Mouse (Mus musculus) CH12.LX (cell line): Measurements from ENCODE around the gene Edn2. TPM values are rescaled to one million over a fixed set of nuclear protein-coding genes. Genes with fewer than 3 reads are reported as not detected.

Experiments
- DNase-seq: peaks from one replicate; pipeline ENCODE4 v3.0.0-alpha.2; 2013; ENCODE audit errors: extremely low read depth
- H3K27ac ChIP-seq: 2 replicates; pipeline ENCODE4 v1.5.1; 2012; ENCODE audit warnings: low read depth, mild to moderate bottlenecking, control low read depth, moderate library complexity; ENCODE audit not compliant: insufficient read depth
- H3K27me3 ChIP-seq: replicated peaks from 2 replicates; pipeline ENCODE3; 2012; ENCODE audit warnings: inconsistent platforms
- H3K36me3 ChIP-seq, 2 experiments: replicated peaks in 1 of 2; 2 replicates each; pipeline versions ENCODE3 to v1.6.1; 2012; ENCODE audit warnings: inconsistent platforms in 1 of 2, low read length in 1 of 2, mild to moderate bottlenecking in 1 of 2, mixed read lengths in 1 of 2, moderate library complexity in 1 of 2; ENCODE audit not compliant: control insufficient read depth in 1 of 2, insufficient read depth in 1 of 2
- H3K4me1 ChIP-seq, 2 experiments: 2 replicates each; pipeline ENCODE4 v1.6.1; 2012; ENCODE audit warnings: inconsistent platforms in 1 of 2, moderate library complexity in 1 of 2; ENCODE audit not compliant: insufficient read depth in 2 of 2, control insufficient read depth in 1 of 2
- H3K4me2 ChIP-seq: 2 replicates; pipeline ENCODE4 v1.6.1; 2012; ENCODE audit warnings: low read depth, mild to moderate bottlenecking, control low read depth; ENCODE audit not compliant: poor library complexity, insufficient read depth, severe bottlenecking
- H3K4me3 ChIP-seq, 3 experiments: fragments of 150-350 bp in 1 of 3; sonication (generic) in 1 of 3; replicated peaks in 1 of 3; 2 replicates each; pipeline versions ENCODE3 to v1.5.1; 2011 to 2012; ENCODE audit warnings: low read depth in 2 of 3, low read length in 2 of 3, mild to moderate bottlenecking in 2 of 3, moderate library complexity in 2 of 3, control low read depth in 1 of 3, improper control_type of control experiment in 1 of 3, inconsistent platforms in 1 of 3, mixed read lengths in 1 of 3; ENCODE audit not compliant: poor library complexity in 1 of 3
- H3K79me2 ChIP-seq: replicated peaks from 2 replicates; pipeline ENCODE4 v1.6.1; 2012; ENCODE audit warnings: mild to moderate bottlenecking, moderate library complexity; ENCODE audit not compliant: control insufficient read depth, poor library complexity, insufficient read depth, severe bottlenecking; ENCODE audit errors: extremely low read depth
- H3K9ac ChIP-seq: 2 replicates; pipeline ENCODE4 v1.6.1; 2012; ENCODE audit warnings: low read depth, mild to moderate bottlenecking, control low read depth, moderate library complexity; ENCODE audit not compliant: insufficient read depth
- H3K9me3 ChIP-seq: replicated peaks from 2 replicates; pipeline ENCODE3; 2012; ENCODE audit warnings: low read length, inconsistent platforms, mixed read lengths
- BHLHE40 ChIP-seq: IDR thresholded peaks from 2 replicates; pipeline ENCODE4 v1.6.1; 2011; ENCODE audit warnings: mild to moderate bottlenecking, low read depth, low read length, improper control_type of control experiment
- CHD2 ChIP-seq: IDR thresholded peaks from 2 replicates; pipeline ENCODE4 v1.6.1; 2011; ENCODE audit warnings: low read length, improper control_type of control experiment
- E2F4 ChIP-seq: IDR thresholded peaks from 2 replicates; pipeline ENCODE4 v1.6.1; 2011; ENCODE audit warnings: low read depth, low read length, improper control_type of control experiment; ENCODE audit not compliant: insufficient replicate concordance
- ETS1 ChIP-seq: conservative IDR thresholded peaks from 2 replicates; pipeline ENCODE4 v1.6.1; 2012; ENCODE audit warnings: low read depth, mild to moderate bottlenecking, inconsistent platforms, low read length, improper control_type of control experiment, moderate library complexity
- GABPA ChIP-seq: IDR thresholded peaks from 2 replicates; pipeline ENCODE4 v1.6.1; 2012; ENCODE audit warnings: low read depth, low read length, improper control_type of control experiment, inconsistent platforms; ENCODE audit not compliant: insufficient replicate concordance
- JUND ChIP-seq: conservative IDR thresholded peaks from 2 replicates; pipeline ENCODE4 v1.6.1; 2011; ENCODE audit warnings: low read depth, low read length, improper control_type of control experiment
- KAT2A ChIP-seq: IDR thresholded peaks from 2 replicates; pipeline ENCODE4 v1.6.1; 2012; ENCODE audit warnings: low read length, improper control_type of control experiment, inconsistent platforms; ENCODE audit not compliant: insufficient replicate concordance
- MAZ ChIP-seq: IDR thresholded peaks from 2 replicates; pipeline ENCODE4 v1.6.1; 2012; ENCODE audit warnings: low read depth, mild to moderate bottlenecking, inconsistent platforms, low read length, improper control_type of control experiment, moderate library complexity
- MXI1 ChIP-seq: IDR thresholded peaks from 2 replicates; pipeline ENCODE4 v1.6.1; 2011; ENCODE audit warnings: mild to moderate bottlenecking, low read depth, low read length, improper control_type of control experiment
- MYC ChIP-seq: IDR thresholded peaks from 2 replicates; pipeline ENCODE4 v1.6.1; 2011; ENCODE audit warnings: low read depth, mild to moderate bottlenecking, improper control_type of control experiment, low read length
- NRF1 ChIP-seq: IDR thresholded peaks from 2 replicates; pipeline ENCODE4 v1.6.1; 2014; ENCODE audit warnings: low read depth, mild to moderate bottlenecking, inconsistent platforms, low read length, improper control_type of control experiment, moderate library complexity
- PAX5 ChIP-seq: IDR thresholded peaks from 2 replicates; pipeline ENCODE4 v1.6.1; 2012; ENCODE audit warnings: low read length, inconsistent platforms, mixed read lengths
- POLR2A ChIP-seq: IDR thresholded peaks from 2 replicates; pipeline ENCODE4 v1.6.1; 2011; ENCODE audit warnings: low read depth, mild to moderate bottlenecking, improper control_type of control experiment, low read length
- RAD21 ChIP-seq: IDR thresholded peaks from 2 replicates; pipeline ENCODE4 v1.6.1; 2011; ENCODE audit warnings: low read depth, mild to moderate bottlenecking, low read length, improper control_type of control experiment, moderate library complexity
- RCOR1 ChIP-seq: conservative IDR thresholded peaks from 2 replicates; pipeline ENCODE4 v1.6.1; 2012; ENCODE audit warnings: low read depth, mild to moderate bottlenecking, inconsistent platforms, low read length, improper control_type of control experiment
- UBTF ChIP-seq: IDR thresholded peaks from 2 replicates; pipeline ENCODE4 v1.6.1; 2012; ENCODE audit warnings: low read depth, mild to moderate bottlenecking, inconsistent platforms, low read length, improper control_type of control experiment, moderate library complexity
- USF1 ChIP-seq: IDR thresholded peaks from 2 replicates; pipeline ENCODE4 v1.6.1; 2014; ENCODE audit warnings: low read depth, mild to moderate bottlenecking, inconsistent platforms, low read length, improper control_type of control experiment
- USF2 ChIP-seq: conservative IDR thresholded peaks from 2 replicates; pipeline ENCODE4 v1.6.1; 2011; ENCODE audit warnings: low read depth, low read length, improper control_type of control experiment
- ZC3H11A ChIP-seq: IDR thresholded peaks from 2 replicates; pipeline ENCODE4 v1.6.1; 2012; ENCODE audit warnings: low read depth, mild to moderate bottlenecking, inconsistent platforms, low read length, improper control_type of control experiment
- ZKSCAN1 ChIP-seq: IDR thresholded peaks from 2 replicates; pipeline ENCODE4 v1.6.1; 2012; ENCODE audit warnings: low read depth, inconsistent platforms, low read length, improper control_type of control experiment, borderline replicate concordance
- dilution Hi-C: fragments of 300-500 bp; cut with MboI; formaldehyde crosslinking; loops from 2 replicates; pipeline ENCODE4 v1.14.3; 2020; ENCODE audit warnings: low sequenced_read_pairs; ENCODE audit not compliant: extremely low pct_unique_long_range_greater_than_20kb, extremely low pct_ligation_motif_present
- in situ Hi-C: fragments of 300-500 bp; cut with MboI; formaldehyde crosslinking; loops from 3 replicates; pipeline ENCODE4 v1.14.3; 2019; ENCODE audit warnings: low sequenced_read_pairs, low pct_ligation_motif_present, low pct_unique_long_range_greater_than_20kb, mixed read lengths
- polyA plus RNA-seq: library from polyadenylated mRNA; unstranded; fragments of >175 nt; gene quantifications from 2 replicates; pipeline ENCODE4 v1.2.1, GENCODE M21; 2012; ENCODE audit warnings: low read depth; ENCODE audit not compliant: insufficient read length
- total RNA-seq, 2 experiments: library from RNA; depleted of rRNA; stranded (reverse); fragments of 300-350 nt in 1 of 2; fragments of >200 nt in 1 of 2; gene quantifications; 2 replicates each; pipeline ENCODE4 v1.2.3; 2012 to 2014

Edn2 gene
- total and polyA plus RNA-seq, 3 experiments = not detected

GRCm38 (mm10) chr4:120191987-120192386 is 31.0 kb downstream of the Edn2 start:
- Histone ChIP-seq H3K27ac (no peak overlapping the region), H3K79me2 (no peaks in the 10 kb centered on the region), H3K36me3 (no peaks in the 10 kb centered on the region), H3K27me3 (peaks cover 42% of the 10 kb centered on the region), H3K9ac (no peak overlapping the region), H3K4me2 (no peak overlapping the region), H3K4me1 (peaks cover 14 to 40% of the 10 kb centered on the region in 2 experiments), H3K9me3 (no peaks in the 10 kb centered on the region), H3K4me3 (no peak overlapping the region)
- in situ Hi-C loops (no loop called here), dilution Hi-C loops (no loop called here)
- TF ChIP-seq USF2 (no peak), GABPA (no peak), ZKSCAN1 (no peak), BHLHE40 (no peak), CHD2 (no peak), RAD21 (no peak), MXI1 (no peak), UBTF (no peak), PAX5 (no peak), E2F4 (no peak), USF1 (no peak), ETS1 (no peak), NRF1 (no peak), MAZ (no peak), KAT2A (no peak), RCOR1 (no peak)
- no peak for DNase-seq

- H3K9me3 ChIP-seq = no peaks in the 10 kb centered on the region
- H3K4me3 ChIP-seq = no peak overlapping the region
- peaks cover 46% of the 10 kb centered on the region for H3K27me3 ChIP-seq
- no peaks in the 10 kb centered on the region for H3K79me2 ChIP-seq
- in situ Hi-C loops = no loop called here
- H3K4me1 ChIP-seq = peaks cover 14 to 34% of the 10 kb centered on the region in 2 experiments
- H3K4me2 ChIP-seq = no peak overlapping the region
- no peak for TF ChIP-seq JUND
- TF ChIP-seq NRF1 = no peak
- no peak for TF ChIP-seq ZC3H11A
- no peak for TF ChIP-seq GABPA
- TF ChIP-seq RCOR1 = no peak
- no peak for TF ChIP-seq MYC
- no peak for TF ChIP-seq POLR2A
- no peak for TF ChIP-seq USF2
- no peaks in the 10 kb centered on the region for H3K36me3 ChIP-seq
- no peak overlapping the region for H3K27ac ChIP-seq
- H3K9ac ChIP-seq = no peak overlapping the region
- dilution Hi-C loops = no loop called here
- no peak for DNase-seq
Observed at GRCm38 (mm10) chr4:120194026-120194425, 33.0 kb downstream of the Edn2 start.
